Mouse (Mus musculus) testis, postnatal 10 days (tissue): ENCODE measurements around the gene Tedc2.

Experiments
- DNase-seq: peaks from one replicate; pipeline ENCODE4 v3.0.0; 2021; ENCODE audit warnings: low spot score

Gene Tedc2

GRCm38 (mm10) chr17:24220435-24221411, at the start of gene Tedc2:
Gene Tedc2 (minus strand): TSS chr17:24220851.
- peak; percentile 94 for DNase-seq

- no peak for DNase-seq
Observed at GRCm38 (mm10) chr17:24267133-24267532, 46.5 kb upstream of the Tedc2 start.

- DNase-seq, result no peak
Observed at GRCm38 (mm10) chr17:24264766-24265165, 44.1 kb upstream of the Tedc2 start.

DNA sequence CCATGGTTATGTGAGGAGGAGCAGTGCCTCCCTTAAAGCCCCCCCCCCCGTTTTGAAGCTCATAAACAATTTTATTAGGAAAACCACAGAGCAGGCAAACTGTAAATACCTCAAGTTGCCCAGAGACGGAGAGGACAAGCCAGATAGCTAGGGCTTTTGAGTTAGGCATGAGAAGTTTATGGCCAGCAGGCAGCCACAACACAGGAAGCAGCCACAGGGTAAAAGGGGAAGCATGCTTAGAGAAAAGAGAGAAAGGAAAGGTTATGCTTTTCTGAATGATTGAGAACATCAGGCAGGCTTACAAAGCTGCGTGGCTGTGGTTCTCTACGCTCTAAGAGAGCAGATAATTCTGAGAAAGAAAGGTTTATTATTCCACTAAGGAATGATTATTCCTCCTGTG, 39.9 kb upstream of the Tedc2 start:
- DNase-seq, result no peak

GRCm38 (mm10) chr17:24259702-24260101, 39.1 kb upstream of the Tedc2 start:
- no peak for DNase-seq

DNA sequence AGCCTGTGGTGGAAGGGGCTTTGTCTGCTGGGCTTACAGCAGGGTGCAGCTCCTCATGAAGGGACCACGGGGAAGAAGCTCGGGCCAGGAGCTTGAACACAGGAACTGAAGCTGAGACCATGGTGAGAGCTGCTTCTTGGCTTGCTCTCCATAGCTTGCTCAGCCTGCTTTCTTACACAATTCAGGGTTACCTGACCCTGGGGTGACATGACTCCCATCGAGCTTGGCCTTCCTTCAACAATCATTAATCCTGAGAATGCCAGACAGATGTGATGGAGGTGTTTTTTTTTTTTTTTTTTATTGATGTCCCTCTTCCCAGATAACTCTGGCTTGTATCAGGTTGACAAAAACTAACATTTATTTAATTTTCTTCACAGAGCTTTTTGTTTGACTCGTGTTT, 38.3 kb upstream of the Tedc2 start:
- DNase-seq, result no peak

GRCm38 (mm10) chr17:24252329-24252728, 31.7 kb upstream of the Tedc2 start:
- DNase-seq, result no peak

DNA sequence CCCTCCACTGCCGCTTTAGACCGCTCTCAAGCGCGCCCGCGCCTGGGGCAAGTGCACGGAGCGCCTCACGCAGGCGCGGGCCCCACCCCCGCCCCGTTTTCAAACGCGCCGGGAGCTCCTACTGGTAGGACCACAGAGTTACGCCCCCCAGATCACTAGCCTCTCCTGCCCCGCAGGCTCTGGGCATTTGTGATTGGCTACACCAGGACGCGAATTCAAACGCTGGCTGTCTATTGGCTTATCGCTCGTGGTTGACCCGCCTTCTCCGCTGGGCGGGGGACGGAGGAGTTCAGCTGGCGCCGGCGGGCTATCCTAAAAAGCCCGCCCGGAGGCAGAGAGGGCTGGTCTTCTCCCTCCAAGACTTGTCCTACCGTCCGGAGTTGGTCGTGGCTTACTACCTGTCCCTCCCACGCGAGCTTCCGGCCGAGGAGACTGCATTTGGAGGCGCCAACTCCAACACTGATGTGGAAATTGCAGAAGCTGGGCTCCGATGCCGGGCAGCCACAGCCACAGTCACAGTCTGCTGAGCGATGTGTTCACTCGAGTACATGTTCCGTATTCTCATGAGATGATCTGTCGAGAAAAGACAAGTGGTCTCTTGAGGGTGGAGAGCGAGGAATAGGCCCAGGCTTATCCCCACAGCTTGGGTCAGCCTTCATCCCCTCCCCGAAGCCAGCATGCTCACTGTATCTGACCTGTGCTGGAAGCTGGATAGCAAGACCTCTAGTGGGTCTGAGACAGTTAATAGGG, 30.8 kb upstream of the Tedc2 start, which contains the start of gene Ccnf:
Gene Ccnf, minus strand, starts transcription at position 165 of the 750 bp plus-strand sequence.
- DNase-seq, result peak; percentile 92

DNA sequence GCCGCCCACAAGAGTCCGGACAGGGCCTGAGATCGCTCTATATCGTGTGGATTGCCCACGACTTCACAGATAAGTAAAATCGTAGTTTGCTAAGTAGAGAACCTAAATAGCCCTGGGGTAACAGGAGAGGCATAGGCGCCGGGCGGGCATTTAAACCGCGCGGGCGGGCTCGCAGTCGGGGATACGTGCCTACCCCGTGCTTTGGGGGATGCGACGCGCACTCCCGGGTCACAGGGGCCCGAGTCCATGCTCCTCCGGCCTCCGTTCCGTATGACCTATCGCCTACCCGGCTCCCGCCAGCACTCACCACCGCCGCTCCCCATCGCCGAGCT, 30.3 kb upstream of the Tedc2 start:
- DNase-seq, result no peak

DNA sequence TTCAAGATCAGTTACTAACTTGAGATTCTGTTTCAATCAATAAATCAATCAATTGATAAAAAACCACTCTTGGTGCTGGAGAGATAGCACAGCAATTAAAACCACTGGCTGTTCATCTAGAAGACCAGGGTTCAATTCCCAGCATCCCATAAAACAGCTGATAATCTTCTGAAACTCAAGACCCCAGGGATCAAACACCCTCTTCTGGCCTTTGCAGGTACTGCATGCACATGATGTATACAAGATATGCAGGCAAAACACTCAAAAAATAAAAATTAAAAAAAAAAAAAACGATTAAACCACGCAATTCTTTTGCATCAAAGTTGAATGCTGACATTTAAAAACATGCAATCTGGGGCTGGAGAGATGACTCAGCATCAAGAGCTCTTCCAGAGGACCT, 28.0 kb upstream of the Tedc2 start:
- no peak for DNase-seq

DNA sequence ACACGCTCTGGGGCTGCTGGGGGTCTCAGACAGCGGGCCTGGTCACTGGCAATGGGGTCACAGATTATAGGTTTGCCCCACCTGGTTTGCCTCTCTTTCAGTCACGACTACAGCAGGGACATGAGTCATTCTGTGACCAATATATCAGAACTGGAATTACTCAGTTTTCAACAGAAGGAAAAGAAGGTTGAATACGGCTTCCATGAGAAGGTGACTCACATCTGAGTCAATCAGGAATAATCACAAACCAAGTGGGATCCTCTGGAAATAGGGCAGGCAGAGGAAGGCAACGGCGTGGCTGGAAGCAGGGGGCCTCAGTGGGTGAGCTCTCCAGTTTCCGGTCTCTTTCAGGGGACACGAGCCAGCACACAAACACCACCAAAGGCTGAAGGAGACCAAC, 23.4 kb upstream of the Tedc2 start:
- DNase-seq, result no peak

DNA sequence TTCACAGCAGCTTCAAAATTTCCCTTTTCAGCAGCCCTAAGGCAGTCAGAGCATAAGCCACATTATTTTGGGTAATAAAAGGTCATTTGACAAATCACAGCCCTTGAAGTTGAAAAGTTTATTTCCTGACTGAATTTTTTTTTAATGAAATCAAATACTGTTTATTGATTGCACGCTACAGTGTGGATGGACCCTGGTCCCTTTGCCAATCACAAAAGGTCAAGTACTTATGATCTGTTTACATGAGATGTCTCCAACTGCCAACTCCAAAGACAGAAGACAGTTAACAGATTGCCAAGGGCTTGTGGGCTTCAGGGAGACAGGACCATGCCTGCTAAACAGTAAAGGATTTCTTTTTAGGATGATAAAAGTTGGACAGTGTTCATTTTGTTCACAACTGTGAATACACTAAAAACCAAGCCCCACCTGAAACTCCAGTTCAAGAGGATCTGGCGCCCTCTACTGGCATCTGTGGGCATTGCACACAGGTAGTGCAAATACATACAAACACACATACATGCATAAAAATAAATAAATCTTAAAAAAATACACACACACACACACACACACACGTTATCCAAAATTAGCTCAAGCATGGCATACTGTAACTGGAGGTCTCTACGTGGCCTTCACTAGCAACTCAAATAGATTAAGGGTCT, 22.8 kb upstream of the Tedc2 start:
- peak; percentile 77 for DNase-seq

GRCm38 (mm10) chr17:24236921-24237320, 16.3 kb upstream of the Tedc2 start:
- no peak for DNase-seq

DNA sequence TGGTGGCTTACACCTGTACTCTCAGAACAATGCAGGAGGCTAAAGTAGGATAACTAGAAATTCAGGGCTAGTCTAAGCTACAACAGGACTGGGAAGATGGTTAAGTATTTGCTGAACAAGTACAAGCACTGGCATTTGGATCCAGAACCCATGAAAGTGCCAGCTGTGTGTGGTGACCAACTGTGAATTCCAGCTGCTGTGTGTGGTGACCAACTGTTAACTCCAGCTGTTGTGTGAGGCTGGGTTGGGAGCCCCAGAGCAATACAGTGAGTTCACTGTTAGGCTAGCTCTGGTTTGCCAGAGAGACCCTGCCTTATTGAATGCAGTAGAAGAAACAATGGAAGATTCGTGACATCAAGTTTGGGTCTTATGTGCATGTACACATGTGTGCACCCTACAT, 15.8 kb upstream of the Tedc2 start:
- DNase-seq, result no peak

DNA sequence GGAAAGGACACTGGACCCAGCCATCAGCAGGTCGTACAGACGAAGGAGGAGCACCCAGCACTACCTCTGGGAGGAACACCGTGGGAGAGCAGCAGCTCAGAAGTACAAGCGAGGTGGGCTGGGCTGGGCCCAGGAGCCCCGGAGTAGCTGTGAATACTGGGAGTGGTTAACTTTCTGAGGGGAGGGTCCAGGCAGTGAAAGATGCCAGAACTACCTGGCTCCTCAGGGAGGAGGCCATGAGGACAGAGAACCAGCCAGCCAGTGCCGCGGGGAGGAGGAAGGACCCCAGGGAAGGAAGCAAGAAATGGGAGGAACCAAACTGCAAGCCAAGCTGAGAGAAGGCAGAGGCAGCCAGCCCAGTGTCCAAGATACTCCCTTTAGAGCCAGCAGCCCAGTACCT, 7.3 kb upstream of the Tedc2 start:
- DNase-seq, result no peak

DNA sequence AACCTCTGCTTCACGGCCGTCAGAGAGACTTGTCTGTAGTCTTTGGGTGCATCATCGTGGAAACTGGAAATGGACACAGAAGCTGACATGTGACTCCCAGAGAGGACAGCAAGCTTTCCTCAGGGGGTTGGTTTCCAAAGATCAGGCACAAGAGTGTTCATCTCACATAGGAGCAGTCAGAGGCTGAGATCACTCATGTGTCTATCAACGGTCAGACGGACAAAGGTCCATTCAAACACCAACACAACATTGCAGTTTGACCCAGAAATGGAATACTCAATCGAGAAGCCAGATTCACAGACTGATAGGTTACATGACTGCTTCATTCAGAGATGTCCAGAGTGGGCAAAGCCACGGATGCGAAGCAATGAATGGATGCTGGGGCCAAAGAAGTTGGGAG, 6.1 kb upstream of the Tedc2 start:
- DNase-seq, result no peak

- no peak for DNase-seq
Observed at GRCm38 (mm10) chr17:24225851-24226250, 5.2 kb upstream of the Tedc2 start.

DNA sequence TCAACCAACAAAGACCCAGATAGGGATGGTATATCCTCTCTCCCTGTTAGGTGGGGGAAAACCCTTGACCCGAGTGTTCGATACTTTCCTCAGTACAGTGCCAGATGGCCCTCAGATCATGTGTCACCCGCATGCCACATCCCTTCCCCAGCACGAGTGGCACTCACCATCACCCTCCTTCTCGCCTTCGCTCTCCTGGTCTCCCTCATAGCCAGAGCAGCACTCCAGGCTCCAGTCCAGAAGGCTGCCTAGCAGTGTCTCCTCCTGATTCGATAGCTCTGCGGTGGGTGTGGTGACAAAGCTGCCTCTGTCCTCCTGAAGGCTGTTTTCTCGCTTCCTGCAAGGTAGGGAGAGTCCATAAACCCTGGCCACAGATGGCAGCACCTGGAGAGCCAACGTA, 4.1 kb upstream of the Tedc2 start:
- DNase-seq, result no peak

- no peak for DNase-seq
Observed at GRCm38 (mm10) chr17:24223513-24223912, 2.9 kb upstream of the Tedc2 start.

- no peak for DNase-seq
Observed at GRCm38 (mm10) chr17:24222653-24223052, 2.0 kb upstream of the Tedc2 start.

DNA sequence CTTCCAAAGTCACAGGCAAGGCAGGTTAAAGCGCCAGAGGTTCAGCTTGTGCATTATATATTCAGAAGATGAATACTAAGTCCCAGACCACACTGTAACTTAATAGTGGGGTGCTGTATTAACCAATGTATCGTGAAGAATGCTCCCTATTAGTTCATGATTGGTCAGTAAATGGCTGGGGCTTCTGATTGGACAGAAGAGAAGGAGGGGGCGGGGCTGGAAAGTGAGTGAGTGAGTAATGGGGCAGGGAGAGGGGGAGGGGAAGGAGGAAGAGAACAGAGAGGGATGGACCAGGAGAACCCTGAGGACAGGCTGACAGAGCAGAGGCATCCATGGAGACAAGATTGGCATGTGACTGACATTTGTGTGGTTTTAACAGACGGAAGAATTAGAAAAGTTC, 3.8 kb downstream of the Tedc2 start:
- no peak for DNase-seq

DNA sequence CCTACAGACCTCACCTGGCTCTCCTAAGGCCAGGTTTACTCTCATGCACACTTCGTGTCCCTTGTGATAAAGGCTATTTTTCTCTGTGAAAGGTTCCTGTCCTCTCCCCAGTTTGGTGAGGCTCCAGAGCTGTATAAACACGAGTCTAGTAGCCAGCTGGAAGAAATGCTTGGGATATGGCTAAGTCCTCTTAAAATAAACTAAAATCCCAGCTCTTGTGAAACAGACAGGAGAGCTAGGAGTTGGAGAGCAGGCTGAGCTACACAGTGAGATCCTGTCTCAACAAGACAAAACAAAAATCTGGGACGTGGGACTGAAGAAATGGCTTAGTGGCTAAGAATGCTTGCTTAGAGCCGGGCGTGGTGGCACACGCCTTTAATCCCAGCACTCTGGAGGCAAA, 7.5 kb downstream of the Tedc2 start:
- DNase-seq, result no peak
